Mouse (Mus musculus): ENCODE measurements around the gene 1700092M07Rik. TPM values are rescaled to one million over a fixed set of nuclear protein-coding genes. Genes with fewer than 3 reads are reported as not detected.
"Not testable (repeated sequence)": the region's sequence is repeated elsewhere in the genome, so short reads cannot be mapped to it uniquely, and the experiment has no call there.

Gene 1700092M07Rik
- polyA plus RNA-seq, 1 experiment from 2014 or later: 1.7 TPM

- Histone ChIP-seq H3K9me3 (ENCODE audit: control insufficient read depth, low read length) (no peaks in the 10 kb centered on the region), H3K4me1 (replicated peaks; ENCODE audit: control insufficient read depth, insufficient read depth, low read length) (peaks cover 49% of the 10 kb centered on the region), H3K4me2 (peak overlapping the region; percentile 82), H3K9ac (ENCODE audit: low read depth, low read length) (peak overlapping the region; percentile 98), H3K4me3 (ENCODE audit: low read depth, low read length) (peak overlapping the region; percentile 87), H3K27ac (ENCODE audit: low read depth, low read length) (peak overlapping the region; percentile 90), H3K36me3 (ENCODE audit: control insufficient read depth, insufficient read depth, low read length) (peaks cover 21% of the 10 kb centered on the region), H3K27me3 (replicated peaks; ENCODE audit: control insufficient read depth, insufficient read depth, low read length) (no peaks in the 10 kb centered on the region)
- WGBS: 6% methylated on average over 13 of the region's 13 CpGs
- ATAC-seq (replicated peaks; ENCODE audit: low FRiP score) (peak; percentile 36), DNase-seq (ENCODE audit: low spot score) (no peak)
Measured at GRCm38 (mm10) chr19:8713997-8714652, 26.4 kb upstream of the 1700092M07Rik start.

- peak overlapping the region; percentile 82 for H3K4me2 ChIP-seq
- H3K27ac ChIP-seq (ENCODE audit: low read depth, low read length): peak overlapping the region; percentile 89
- WGBS: 46% methylated on average over 10 of the region's 10 CpGs
- H3K4me3 ChIP-seq (ENCODE audit: low read depth, low read length): peak overlapping the region; percentile 21; the same call in 1 of the 2 replicates
- peaks cover 46% of the 10 kb centered on the region for H3K4me1 ChIP-seq (replicated peaks; ENCODE audit: control insufficient read depth, insufficient read depth, low read length)
- peak overlapping the region; percentile 51; the same call in 1 of the 2 replicates for H3K9ac ChIP-seq (ENCODE audit: low read depth, low read length)
- DNase-seq (ENCODE audit: low spot score): no peak
- peak; percentile 79 for ATAC-seq (replicated peaks; ENCODE audit: low FRiP score)
- H3K9me3 ChIP-seq (ENCODE audit: control insufficient read depth, low read length): no peaks in the 10 kb centered on the region
- peaks cover 13% of the 10 kb centered on the region for H3K36me3 ChIP-seq (ENCODE audit: control insufficient read depth, insufficient read depth, low read length)
- no peaks in the 10 kb centered on the region for H3K27me3 ChIP-seq (replicated peaks; ENCODE audit: control insufficient read depth, insufficient read depth, low read length)
Measured at GRCm38 (mm10) chr19:8714653-8715481, 25.7 kb upstream of the 1700092M07Rik start.

- no peaks in the 10 kb centered on the region for H3K9me3 ChIP-seq (ENCODE audit: control insufficient read depth, low read length)
- H3K27me3 ChIP-seq (replicated peaks; ENCODE audit: control insufficient read depth, insufficient read depth, low read length): no peaks in the 10 kb centered on the region
- peaks cover 35% of the 10 kb centered on the region for H3K4me1 ChIP-seq (replicated peaks; ENCODE audit: control insufficient read depth, insufficient read depth, low read length)
- ATAC-seq (replicated peaks; ENCODE audit: low FRiP score): 0 out of 2 replicates have a peak, but pooled peaks have one; percentile 15
- 68% methylated on average over 10 of the region's 10 CpGs for WGBS
- no peak for DNase-seq (ENCODE audit: low spot score)
- peak overlapping the region; percentile 89 for H3K27ac ChIP-seq (ENCODE audit: low read depth, low read length)
- peaks cover 5% of the 10 kb centered on the region; the same call in 1 of the 2 replicates for H3K36me3 ChIP-seq (ENCODE audit: control insufficient read depth, insufficient read depth, low read length)
- peak overlapping the region; percentile 18; the same call in 1 of the 2 replicates for H3K4me2 ChIP-seq
- peak overlapping the region; percentile 39; the same call in 1 of the 2 replicates for H3K9ac ChIP-seq (ENCODE audit: low read depth, low read length)
- H3K4me3 ChIP-seq (ENCODE audit: low read depth, low read length): no peak overlapping the region
Measured at GRCm38 (mm10) chr19:8715868-8716766, 24.4 kb upstream of the 1700092M07Rik start.

GRCm38 (mm10) chr19:8716767-8717475 lies 23.6 kb upstream of the 1700092M07Rik start:
- Histone ChIP-seq H3K27me3 (replicated peaks; ENCODE audit: control insufficient read depth, insufficient read depth, low read length) (no peaks in the 10 kb centered on the region), H3K4me3 (ENCODE audit: low read depth, low read length) (no peak overlapping the region), H3K9me3 (ENCODE audit: control insufficient read depth, low read length) (no peaks in the 10 kb centered on the region), H3K9ac (ENCODE audit: low read depth, low read length) (no peak overlapping the region), H3K4me1 (replicated peaks; ENCODE audit: control insufficient read depth, insufficient read depth, low read length) (peaks cover 35% of the 10 kb centered on the region), H3K27ac (ENCODE audit: low read depth, low read length) (peak overlapping the region; percentile 53; the same call in 1 of the 2 replicates), H3K36me3 (ENCODE audit: control insufficient read depth, insufficient read depth, low read length) (no peaks in the 10 kb centered on the region), H3K4me2 (no peak overlapping the region)
- ATAC-seq (replicated peaks; ENCODE audit: low FRiP score): no peak
- 71% methylated on average over 8 of the region's 10 CpGs for WGBS
- no peak for DNase-seq (ENCODE audit: low spot score)

- no peak for DNase-seq (ENCODE audit: low spot score)
- no peaks in the 10 kb centered on the region for H3K36me3 ChIP-seq (ENCODE audit: control insufficient read depth, insufficient read depth, low read length)
- H3K9me3 ChIP-seq (ENCODE audit: control insufficient read depth, low read length): no peaks in the 10 kb centered on the region
- no peaks in the 10 kb centered on the region for H3K27me3 ChIP-seq (replicated peaks; ENCODE audit: control insufficient read depth, insufficient read depth, low read length)
- no peak for ATAC-seq (replicated peaks; ENCODE audit: low FRiP score)
- no peak overlapping the region for H3K27ac ChIP-seq (ENCODE audit: low read depth, low read length)
- H3K9ac ChIP-seq (ENCODE audit: low read depth, low read length): no peak overlapping the region
- WGBS: 61% methylated on average over 3 of the region's 3 CpGs
- H3K4me1 ChIP-seq (replicated peaks; ENCODE audit: control insufficient read depth, insufficient read depth, low read length): peaks cover 38% of the 10 kb centered on the region
- H3K4me3 ChIP-seq (ENCODE audit: low read depth, low read length): no peak overlapping the region
- no peak overlapping the region for H3K4me2 ChIP-seq
Measured at GRCm38 (mm10) chr19:8718357-8718756, 22.2 kb upstream of the 1700092M07Rik start.

- not testable (repeated sequence) for DNase-seq (ENCODE audit: low spot score); H3K4me2 ChIP-seq; H3K27ac ChIP-seq (ENCODE audit: low read depth, low read length); H3K27me3 ChIP-seq (replicated peaks; ENCODE audit: control insufficient read depth, insufficient read depth, low read length); ATAC-seq (replicated peaks; ENCODE audit: low FRiP score); H3K9ac ChIP-seq (ENCODE audit: low read depth, low read length); H3K36me3 ChIP-seq (ENCODE audit: control insufficient read depth, insufficient read depth, low read length); H3K9me3 ChIP-seq (ENCODE audit: control insufficient read depth, low read length); H3K4me3 ChIP-seq (ENCODE audit: low read depth, low read length)
- H3K4me1 ChIP-seq (replicated peaks; ENCODE audit: control insufficient read depth, insufficient read depth, low read length): peaks cover 38% of the 10 kb centered on the region
Measured at GRCm38 (mm10) chr19:8719037-8719436, 21.5 kb upstream of the 1700092M07Rik start.

- peaks cover 25% of the 10 kb centered on the region for H3K4me1 ChIP-seq (replicated peaks; ENCODE audit: control insufficient read depth, insufficient read depth, low read length)
Measured at GRCm38 (mm10) chr19:8721378-8721777, 19.1 kb upstream of the 1700092M07Rik start.

More at GRCm38 (mm10) chr19:8721378-8721777, 19.1 kb upstream of the 1700092M07Rik start:
- H3K4me2 ChIP-seq: peak overlapping the region; percentile 87
- WGBS: 57% methylated on average over 1 of the region's 1 CpGs
- H3K36me3 ChIP-seq (ENCODE audit: control insufficient read depth, insufficient read depth, low read length): peaks cover 21% of the 10 kb centered on the region
- DNase-seq (ENCODE audit: low spot score): no peak
- H3K9me3 ChIP-seq (ENCODE audit: control insufficient read depth, low read length): no peaks in the 10 kb centered on the region
- H3K27me3 ChIP-seq (replicated peaks; ENCODE audit: control insufficient read depth, insufficient read depth, low read length): no peaks in the 10 kb centered on the region
- no peak for ATAC-seq (replicated peaks; ENCODE audit: low FRiP score)
- peak overlapping the region; percentile 23; the same call in 1 of the 2 replicates for H3K27ac ChIP-seq (ENCODE audit: low read depth, low read length)
- H3K9ac ChIP-seq (ENCODE audit: low read depth, low read length): no peak overlapping the region
- H3K4me3 ChIP-seq (ENCODE audit: low read depth, low read length): peak overlapping the region; percentile 88; the same call in 1 of the 2 replicates
